Mouse (Mus musculus): ENCODE results near the gene 1700016D06Rik.

- TF ChIP-seq POLR2A (IDR thresholded peaks at IDR 0.05; ENCODE audit: control insufficient read depth, extremely low read depth, insufficient read depth, low read length, poor library complexity) (no peak), CTCF (IDR thresholded peaks at IDR 0.05; ENCODE audit: borderline replicate concordance, control insufficient read depth, extremely low read depth, insufficient read depth, low read length, poor library complexity) (no peak)
Measured at GRCm38 (mm10) chr8:11636324-11637057, 64.4 kb downstream of the 1700016D06Rik start.

Measured in thymus, adult 2 months (tissue).